Mouse (Mus musculus) left cerebral cortex, adult 8-10 months (tissue): Measurements from ENCODE around the gene Zfp354c. TPM values are rescaled to one million over a fixed set of nuclear protein-coding genes. Genes with fewer than 3 reads are reported as not detected.

Source experiments
- DNase-seq, 2 experiments: peaks; one replicate each; pipeline ENCODE4 v3.0.0; 2022; ENCODE audit warnings: low spot score in 2 of 2
- total RNA-seq, 4 experiments: library from RNA; stranded (reverse); gene quantifications; 2 replicates each; pipeline ENCODE4 v1.2.4; 2022

Zfp354c gene
- 10 to 100 TPM; 40.4 to 57.6 (median 45.3) TPM for total RNA-seq

DNA sequence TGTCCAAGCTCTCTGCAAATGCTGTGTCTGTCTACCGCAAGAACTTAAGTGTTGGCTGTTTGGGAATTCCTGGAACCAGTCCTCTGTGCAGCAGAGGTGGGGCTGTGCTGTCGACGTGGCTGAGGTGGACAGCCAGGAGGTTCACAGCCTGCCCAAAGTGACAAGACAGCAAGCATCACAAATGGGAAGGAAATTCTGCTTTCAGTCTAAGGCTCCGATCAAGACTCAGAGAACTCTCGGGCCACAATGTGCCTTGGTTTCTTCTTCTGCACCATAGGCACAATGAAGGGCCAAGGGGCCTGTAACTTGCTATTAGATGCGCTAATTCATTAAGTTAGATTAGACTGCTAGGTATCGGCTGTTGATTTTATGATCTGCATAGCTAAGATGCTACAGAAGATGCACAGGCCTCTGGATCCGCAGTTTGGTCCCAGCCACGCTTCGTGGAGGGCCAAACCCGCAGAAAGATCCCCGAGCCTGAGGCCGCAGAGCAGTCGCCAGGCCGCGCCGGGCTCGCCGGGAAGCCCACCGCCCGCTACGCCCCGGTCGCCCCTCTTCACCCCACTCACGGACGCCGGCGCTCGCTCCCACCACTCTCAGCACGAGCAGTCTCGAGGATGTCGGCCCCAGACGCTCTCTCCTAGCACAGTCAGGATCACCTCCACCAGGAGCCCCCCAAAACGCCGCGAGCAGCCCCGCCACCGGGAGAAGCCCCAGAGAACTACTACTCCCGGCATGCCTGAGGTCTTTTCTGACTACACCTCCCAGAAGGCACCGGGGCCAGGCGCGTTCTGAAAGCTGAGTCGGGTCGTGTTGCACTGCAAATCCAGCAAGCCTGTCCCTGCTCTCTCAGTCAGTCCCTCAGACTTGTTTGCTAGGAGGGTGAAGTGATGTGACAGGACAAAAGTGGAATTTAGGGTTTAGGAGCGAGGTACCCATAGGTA is at the start of gene Zfp354c:
Gene Zfp354c, minus strand, starts transcription at position 715 of the 944 bp plus-strand sequence.
- peak; percentile 76 for DNase-seq

GRCm38 (mm10) chr11:50850989-50851601 is 23.6 kb upstream of the Zfp354c start:
- no peak for DNase-seq

GRCm38 (mm10) chr11:50850177-50850735 is 22.7 kb upstream of the Zfp354c start, which contains the start of gene Grm6:
Gene Grm6, plus strand, starts transcription at chr11:50850685.
- DNase-seq, result no peak

- DNase-seq, result no peak
Measured at GRCm38 (mm10) chr11:50849310-50849709, 21.8 kb upstream of the Zfp354c start.

DNA sequence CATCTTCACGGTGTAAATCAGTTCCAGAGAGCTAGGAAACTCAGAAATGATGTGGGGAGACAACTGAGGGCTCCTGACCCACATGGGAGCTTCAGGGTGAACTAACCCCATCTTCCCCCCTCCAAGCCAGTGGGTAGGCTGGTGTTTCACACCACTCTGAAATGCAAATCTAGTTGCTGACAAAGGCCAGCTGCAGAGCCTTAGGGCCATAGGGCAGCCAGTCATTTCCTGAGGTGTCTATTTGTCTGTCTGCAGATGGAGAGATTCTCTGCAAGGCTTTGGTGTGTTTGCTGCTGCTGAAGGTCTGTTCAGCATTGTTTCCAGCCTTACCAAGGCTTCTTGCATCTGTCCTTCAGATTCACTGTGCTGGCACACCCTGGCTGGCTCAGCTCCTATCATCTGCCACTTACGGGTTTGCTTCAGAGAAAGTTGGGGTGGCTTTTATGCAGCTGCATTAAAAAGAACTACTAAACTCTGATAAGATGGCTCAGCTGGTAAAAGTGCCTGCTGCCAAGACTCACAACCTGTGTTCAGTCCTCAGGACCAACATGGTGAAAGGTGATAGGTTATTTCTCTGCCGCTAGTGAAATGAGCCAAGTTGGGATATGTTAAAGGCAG is 21.1 kb upstream of the Zfp354c start:
- no peak for DNase-seq

DNA sequence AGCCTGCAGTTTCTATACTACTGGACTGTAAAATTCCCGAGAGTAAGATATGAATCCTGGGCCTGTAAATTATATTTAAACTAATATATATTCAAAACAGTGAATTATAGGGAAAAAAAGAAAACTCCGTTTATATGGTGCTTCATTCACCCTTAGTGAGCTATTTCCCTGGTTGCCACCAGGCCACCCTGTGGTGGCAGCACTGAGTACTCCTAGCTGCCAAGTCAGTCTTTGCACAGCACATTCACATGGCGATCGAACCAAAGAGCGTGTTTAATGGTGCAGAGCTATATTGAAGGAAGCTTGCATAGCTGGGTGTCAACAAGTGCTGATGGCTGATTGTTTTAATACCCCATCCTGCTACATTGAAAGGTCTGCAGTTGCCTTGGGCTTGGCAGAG is 19.5 kb upstream of the Zfp354c start:
- no peak for DNase-seq

DNA sequence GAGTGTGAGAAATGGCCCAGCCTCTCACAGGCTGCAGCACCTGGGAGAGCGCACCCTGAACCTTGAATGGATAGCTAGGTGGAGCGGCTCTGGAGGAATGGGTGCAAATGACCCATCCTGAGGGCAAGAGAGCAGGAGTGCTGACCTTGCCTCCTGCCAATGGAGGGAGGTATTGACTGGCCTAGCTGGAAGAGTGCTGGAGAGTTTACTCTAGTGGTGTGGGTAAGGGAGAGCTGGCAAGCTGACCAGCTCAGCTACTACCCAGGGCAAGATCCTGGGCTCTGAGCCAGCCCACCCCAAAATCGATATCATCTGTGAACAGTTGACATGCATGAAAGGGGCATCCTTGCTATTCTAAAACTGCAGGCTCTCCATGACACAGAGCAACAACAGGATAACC is 18.4 kb upstream of the Zfp354c start:
- DNase-seq, result no peak

GRCm38 (mm10) chr11:50841023-50841735 is 13.7 kb upstream of the Zfp354c start, which contains the start of gene Zfp879:
Gene Zfp879, minus strand, starts transcription at chr11:50841552.
- peak; percentile 94 to 97 for DNase-seq

- DNase-seq, result no peak
Measured at GRCm38 (mm10) chr11:50835727-50836126, 8.2 kb upstream of the Zfp354c start.

GRCm38 (mm10) chr11:50826214-50826613 is 1.3 kb downstream of the Zfp354c start:
- DNase-seq, result no peak

- no peak for DNase-seq
Measured at GRCm38 (mm10) chr11:50814233-50814632, 13.3 kb downstream of the Zfp354c start.

DNA sequence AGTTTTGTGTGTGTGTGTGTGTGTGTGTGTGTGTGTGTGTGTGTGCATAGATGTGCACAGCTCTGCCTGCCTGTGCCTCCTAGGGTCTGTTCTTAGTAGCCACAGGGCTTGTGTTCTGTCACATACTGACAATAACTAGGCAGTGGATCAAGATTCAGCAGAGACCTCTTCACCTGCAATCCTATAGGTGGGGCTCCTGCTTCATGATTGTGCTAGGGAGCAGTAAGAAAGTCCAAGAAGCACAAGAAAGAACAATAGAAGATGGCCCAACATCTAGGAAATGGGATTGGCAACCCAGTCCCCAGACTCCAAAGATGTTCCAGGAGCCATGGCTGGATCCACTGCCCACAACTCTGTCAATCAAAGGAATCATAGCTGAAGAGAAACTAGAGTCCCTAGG is 28.7 kb downstream of the Zfp354c start:
- no peak for DNase-seq

GRCm38 (mm10) chr11:50797674-50798073 is 29.9 kb downstream of the Zfp354c start:
- DNase-seq, result no peak

GRCm38 (mm10) chr11:50771006-50771405 is 56.5 kb downstream of the Zfp354c start:
- no peak for DNase-seq

DNA sequence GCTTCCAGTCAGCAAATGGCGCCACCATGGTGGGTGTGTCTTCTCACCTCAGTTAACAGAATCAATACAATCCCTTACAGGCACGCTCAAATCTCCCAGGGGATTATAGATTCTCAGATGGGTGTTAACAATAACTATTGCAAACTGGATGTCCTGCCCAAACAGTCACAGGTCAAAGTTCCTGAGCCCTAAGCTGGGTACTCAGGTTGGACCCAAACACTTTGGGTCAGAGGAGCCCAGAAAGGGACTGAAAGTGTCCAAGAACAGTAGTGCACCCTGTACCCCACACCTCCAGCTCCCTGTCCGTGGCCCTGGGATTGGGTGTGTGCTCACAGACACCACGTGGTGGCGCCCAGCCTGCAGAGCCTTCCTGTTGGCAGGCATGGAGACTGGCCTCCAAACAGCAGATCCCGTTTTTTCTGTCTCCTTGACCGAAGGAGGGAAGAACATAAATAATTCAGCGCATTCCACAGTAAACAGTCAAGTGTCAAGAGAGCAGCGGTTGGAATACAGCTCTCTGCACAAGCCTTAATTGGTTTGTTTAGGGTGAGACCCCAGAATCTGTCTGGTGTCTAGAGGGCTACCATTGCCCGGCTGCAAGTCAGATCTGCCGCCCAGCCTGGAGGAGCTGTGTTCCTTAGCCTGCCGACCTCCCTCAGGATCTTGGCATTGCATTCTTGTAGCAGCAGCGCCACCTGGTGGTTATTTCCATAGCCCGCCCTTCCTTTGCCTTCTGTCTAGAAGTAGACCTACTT is 58.4 kb downstream of the Zfp354c start:
- DNase-seq, result peak; percentile 67 to 88

DNA sequence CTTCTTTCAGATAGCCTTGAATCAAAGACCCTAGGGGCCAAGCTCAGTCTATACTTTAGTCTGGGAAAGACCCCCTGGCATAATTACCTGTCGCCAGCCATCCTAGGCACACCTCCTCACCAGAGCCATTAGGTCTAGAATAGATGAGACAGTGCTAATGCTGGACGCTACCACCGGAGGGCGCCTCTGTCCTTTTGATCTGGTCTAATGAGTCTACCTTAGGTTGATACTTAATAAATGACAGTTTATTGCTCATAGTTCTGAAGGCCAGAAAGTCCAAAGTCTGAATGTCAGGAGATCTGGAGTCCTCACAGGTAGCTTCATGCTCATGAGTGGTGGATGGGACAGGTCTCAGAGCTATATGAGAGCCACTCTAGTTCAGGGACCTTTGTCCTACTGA is 60.5 kb downstream of the Zfp354c start:
- no peak for DNase-seq

DNA sequence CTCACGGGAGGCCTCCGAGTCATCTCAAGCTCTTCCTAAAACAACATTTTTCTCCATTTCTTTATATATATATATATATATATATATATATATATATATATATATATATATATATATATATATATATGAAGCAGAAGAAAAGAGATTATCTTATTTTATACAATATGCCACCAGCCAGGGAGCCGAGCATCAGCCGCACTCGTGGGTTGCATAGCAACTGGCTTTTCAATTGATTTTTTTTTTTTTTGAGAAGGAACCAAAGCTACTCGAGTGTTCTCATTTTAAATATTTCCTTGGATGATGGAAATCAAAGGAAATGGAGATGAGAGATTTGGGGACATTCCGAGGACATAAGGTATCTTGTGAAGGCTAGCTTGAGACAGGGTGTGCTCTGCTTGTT is 61.1 kb downstream of the Zfp354c start:
- no peak for DNase-seq
